Mouse (Mus musculus) ES-E14 (cell line): ENCODE data around the gene Sox2.

Experiments
- CHD2 ChIP-seq: IDR thresholded peaks from 2 replicates; pipeline ENCODE4 v1.6.1; 2014; ENCODE audit warnings: mild to moderate bottlenecking, low read depth, low read length, inconsistent platforms
- HCFC1 ChIP-seq: IDR thresholded peaks from 2 replicates; pipeline ENCODE4 v1.6.1; 2012; ENCODE audit warnings: low read length, inconsistent platforms, borderline replicate concordance; ENCODE audit not compliant: insufficient read depth

GRCm38 (mm10) chr3:34657701-34658090, 7.5 kb downstream of the Sox2 start:
- TF ChIP-seq HCFC1 (no peak), CHD2 (no peak)
